Mouse (Mus musculus) cerebellum, adult 2 months (tissue): ENCODE data around the gene Adh4. TPM values are rescaled to one million over a fixed set of nuclear protein-coding genes. Genes with fewer than 3 reads are reported as not detected.
"Not testable (repeated sequence)": the region's sequence is repeated elsewhere in the genome, so short reads cannot be mapped to it uniquely, and the experiment has no call there.

Source experiments
- DNase-seq, 2 experiments: peaks; one replicate each; pipeline ENCODE4 v3.0.0; 2021
- H3K27ac ChIP-seq: fragments of 200-500 bp; 2 replicates; pipeline ENCODE4 v1.5.1; 2012; ENCODE audit warnings: low read length, control low read depth, inconsistent platforms; ENCODE audit not compliant: insufficient read depth
- H3K27me3 ChIP-seq: fragments of 200-500 bp; 2 replicates; pipeline ENCODE4 v1.6.1; 2012; ENCODE audit warnings: inconsistent platforms, mild to moderate bottlenecking, low read length, moderate library complexity; ENCODE audit not compliant: control insufficient read depth, insufficient read depth
- H3K4me1 ChIP-seq: fragments of 200-500 bp; 2 replicates; pipeline ENCODE4 v1.6.1; 2011; ENCODE audit warnings: low read length; ENCODE audit not compliant: control insufficient read depth, insufficient read depth
- H3K4me3 ChIP-seq: fragments of 200-500 bp; replicated peaks from 2 replicates; pipeline ENCODE3; 2011; ENCODE audit warnings: mild to moderate bottlenecking, low read depth, low read length, control low read depth; ENCODE audit not compliant: insufficient read depth
- CTCF ChIP-seq: fragments of 200-500 bp; IDR thresholded peaks from 2 replicates; pipeline ENCODE4 v1.5.1; 2011; ENCODE audit warnings: low read depth, mild to moderate bottlenecking, control low read depth, low read length, moderate library complexity, borderline replicate concordance; ENCODE audit not compliant: insufficient read depth
- POLR2A ChIP-seq: fragments of 200-500 bp; IDR thresholded peaks from 2 replicates; pipeline ENCODE4 v1.6.1; 2011; ENCODE audit warnings: low read length, control low read depth, borderline replicate concordance; ENCODE audit not compliant: insufficient read depth
- WGBS: fragments of 180-500 bp; shearing (Covaris S2); methylation state at CpG from one replicate; pipeline ENCODE4 v1.1.7; 2018; 5-methylcytosine and 5-hydroxymethylcytosine counted together
- polyA plus RNA-seq: library from polyadenylated mRNA; depleted of rRNA; stranded (reverse); fragments of >200 nt; gene quantifications from 2 replicates; pipeline ENCODE4 v1.2.3, GENCODE M21; 2012; rRNA removed

Gene Adh4
- polyA plus RNA-seq, 1 experiment: not detected

GRCm38 (mm10) chr3:138464573-138465147 lies 49.4 kb downstream of the Adh4 start:
- H3K27me3 ChIP-seq: no peaks in the 10 kb centered on the region
- DNase-seq: no peak
- H3K4me3 ChIP-seq: no peak overlapping the region
- no peak overlapping the region for H3K27ac ChIP-seq
- WGBS: 79% methylated on average over 16 of the region's 16 CpGs
- TF ChIP-seq POLR2A (no peak), CTCF (no peak)
- peaks cover 4% of the 10 kb centered on the region; the same call in 1 of the 2 replicates for H3K4me1 ChIP-seq

DNA sequence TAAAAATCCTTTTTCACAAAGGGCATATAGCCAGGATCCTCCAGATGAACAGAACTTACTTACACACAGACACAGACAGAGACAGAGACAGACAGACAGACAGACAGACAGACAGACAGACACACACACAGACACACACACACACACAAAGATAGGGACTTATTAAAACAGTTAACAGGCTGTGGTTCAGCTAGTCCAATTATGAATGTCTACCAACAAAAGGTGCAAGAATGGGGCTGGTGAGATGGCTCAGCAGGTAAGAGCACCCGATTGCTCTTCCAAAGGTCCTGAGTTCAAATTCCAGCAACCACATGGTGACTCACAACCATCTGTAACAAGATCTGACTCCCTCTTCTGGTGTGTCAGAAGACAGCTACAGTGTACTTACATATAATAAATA lies 51.4 kb downstream of the Adh4 start:
- WGBS: 97% methylated on average over 1 of the region's 1 CpGs
- H3K27me3 ChIP-seq, H3K4me3 ChIP-seq, DNase-seq, H3K27ac ChIP-seq, H3K4me1 ChIP-seq: not testable (repeated sequence)

DNA sequence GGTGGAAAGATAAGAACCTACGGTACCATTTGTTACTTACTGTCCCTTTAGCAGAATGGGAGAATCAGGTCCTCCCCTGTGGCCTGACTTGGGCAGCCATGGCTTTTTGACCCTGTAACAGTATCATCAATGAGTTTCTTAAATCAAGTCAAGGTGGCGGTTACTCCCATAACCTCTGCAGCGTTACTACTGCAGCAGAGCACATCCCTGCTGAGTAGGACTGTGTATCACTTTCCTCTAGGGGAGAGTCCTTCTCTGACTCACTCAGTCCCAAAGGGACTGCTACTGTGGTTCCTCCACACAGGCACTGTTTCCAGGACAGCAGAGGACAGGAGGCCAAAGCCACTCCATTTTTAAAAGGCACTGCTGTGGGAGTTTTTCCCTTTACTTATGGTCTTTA lies 55.8 kb downstream of the Adh4 start:
- Histone ChIP-seq H3K27ac (no peak overlapping the region), H3K4me3 (no peak overlapping the region), H3K4me1 (no peaks in the 10 kb centered on the region), H3K27me3 (no peaks in the 10 kb centered on the region)
- DNase-seq: no peak
- TF ChIP-seq POLR2A (no peak), CTCF (no peak)
- 91% methylated on average over 3 of the region's 3 CpGs for WGBS

GRCm38 (mm10) chr3:138479489-138479888 lies 64.2 kb downstream of the Adh4 start:
- TF ChIP-seq CTCF: no peak
- TF ChIP-seq POLR2A: no peak
- H3K4me3 ChIP-seq: no peak overlapping the region
- no peaks in the 10 kb centered on the region for H3K4me1 ChIP-seq
- DNase-seq: no peak
- H3K27ac ChIP-seq: no peak overlapping the region
- 97% methylated on average over 8 of the region's 8 CpGs for WGBS
- H3K27me3 ChIP-seq: no peaks in the 10 kb centered on the region

Other genes starting within 250 kb of the Adh4 start
- gene 4930579F01Rik, start 221.6 kb upstream of the Adh4 start, polyA plus RNA-seq: not detected in 2 replicates
- gene Adh7, start 197.7 kb upstream of the Adh4 start, polyA plus RNA-seq: 0.05 TPM in 1 of 2 replicates, not detected in the other
- gene Adh1, start 154.5 kb upstream of the Adh4 start, polyA plus RNA-seq: 1.6 and 2.1 TPM in 2 replicates
- gene Adh6a, start 102.2 kb upstream of the Adh4 start, polyA plus RNA-seq: not detected in 2 replicates
- not detected in 2 replicates for gene Adh6b, start 73.7 kb upstream of the Adh4 start, polyA plus RNA-seq
- 84.3 and 84.6 TPM in 2 replicates for gene Adh5, start 27.6 kb downstream of the Adh4 start, polyA plus RNA-seq
- 43.1 and 45.3 TPM in 2 replicates for gene Metap1, start 74.0 kb downstream of the Adh4 start, polyA plus RNA-seq
- 137 and 138 TPM in 2 replicates for gene Eif4e, start 110.7 kb downstream of the Adh4 start, polyA plus RNA-seq